Mouse (Mus musculus) midbrain, embryonic 12.5 days (tissue): ENCODE measurements around the gene Npdc1. TPM values are rescaled to one million over a fixed set of nuclear protein-coding genes. Genes with fewer than 3 reads are reported as not detected.

Source experiments
- ATAC-seq: fragments of 200-750 bp; cut with Nextera tagmentation; 2 replicates; pipeline ENCODE4 v1.8.0; 2017; ENCODE audit warnings: low read depth, moderate TSS enrichment, moderate library complexity; ENCODE audit not compliant: low FRiP score
- H3K27ac ChIP-seq: fragments of 300-500 bp; sonication (generic); replicated peaks from 2 replicates; pipeline ENCODE4 v1.5.1; 2016; ENCODE audit warnings: mild to moderate bottlenecking
- H3K27me3 ChIP-seq: fragments of 300-500 bp; sonication (generic); 2 replicates; pipeline ENCODE4 v1.6.1; 2016; ENCODE audit warnings: mild to moderate bottlenecking
- H3K36me3 ChIP-seq: fragments of 300-500 bp; sonication (generic); 2 replicates; pipeline ENCODE4 v1.6.1; 2016
- H3K4me1 ChIP-seq: fragments of 300-500 bp; sonication (generic); 2 replicates; pipeline ENCODE4 v1.6.1; 2016
- H3K4me2 ChIP-seq: fragments of 300-500 bp; sonication (generic); replicated peaks from 2 replicates; pipeline ENCODE4 v1.6.1; 2016; ENCODE audit warnings: mild to moderate bottlenecking, moderate library complexity
- H3K4me3 ChIP-seq: fragments of 300-500 bp; sonication (generic); 2 replicates; pipeline ENCODE4 v1.5.1; 2016; ENCODE audit warnings: mild to moderate bottlenecking
- H3K9ac ChIP-seq: fragments of 300-500 bp; sonication (generic); replicated peaks from 2 replicates; pipeline ENCODE4 v1.6.1; 2016; ENCODE audit warnings: mild to moderate bottlenecking, moderate library complexity
- H3K9me3 ChIP-seq: fragments of 300-500 bp; sonication (generic); 2 replicates; pipeline ENCODE4 v1.6.1; 2016; ENCODE audit warnings: mild to moderate bottlenecking
- WGBS: fragments of 180-500 bp; shearing (Covaris S2); methylation state at CpG from one replicate; pipeline ENCODE4 v1.1.7; 2016; 5-methylcytosine and 5-hydroxymethylcytosine counted together
- polyA plus RNA-seq: library from polyadenylated mRNA; unstranded; fragments of >200 nt; fragmentation: Nextera tagmentation; extraction: Ambion mirVana; gene quantifications from 2 replicates; pipeline ENCODE4 v1.2.1, GENCODE M21; 2016

Gene Npdc1
- polyA plus RNA-seq, 1 experiment from 2014 or later: 216 TPM

DNA sequence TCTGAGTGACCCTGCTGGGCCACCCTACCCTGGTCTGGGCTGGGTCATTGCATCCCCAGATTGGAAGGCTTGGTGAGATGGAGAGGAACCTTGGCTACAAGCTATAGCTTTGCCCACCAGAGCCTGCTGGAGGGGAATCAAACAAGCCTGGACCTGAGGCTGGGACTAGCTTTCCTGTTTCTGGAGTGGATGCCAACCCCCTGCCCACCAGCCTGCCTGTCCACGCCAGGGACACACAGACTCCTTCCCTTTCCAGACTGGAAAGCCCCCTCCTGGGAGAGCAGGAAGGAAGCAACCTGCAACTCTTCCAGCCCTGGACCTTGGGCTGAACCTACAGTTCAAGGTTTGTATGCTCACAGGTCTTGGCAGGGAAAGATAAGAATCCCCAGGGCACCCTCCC lies 24.5 kb downstream of the Npdc1 start:
- H3K9ac ChIP-seq: no peak overlapping the region
- H3K4me1 ChIP-seq: no peaks in the 10 kb centered on the region
- H3K27ac ChIP-seq: no peak overlapping the region
- no peak for ATAC-seq
- H3K36me3 ChIP-seq: no peaks in the 10 kb centered on the region
- H3K4me3 ChIP-seq: no peak overlapping the region
- H3K9me3 ChIP-seq: no peaks in the 10 kb centered on the region
- H3K27me3 ChIP-seq: peaks cover 43% of the 10 kb centered on the region
- 65% methylated on average over 1 of the region's 1 CpGs for WGBS
- no peak overlapping the region for H3K4me2 ChIP-seq

DNA sequence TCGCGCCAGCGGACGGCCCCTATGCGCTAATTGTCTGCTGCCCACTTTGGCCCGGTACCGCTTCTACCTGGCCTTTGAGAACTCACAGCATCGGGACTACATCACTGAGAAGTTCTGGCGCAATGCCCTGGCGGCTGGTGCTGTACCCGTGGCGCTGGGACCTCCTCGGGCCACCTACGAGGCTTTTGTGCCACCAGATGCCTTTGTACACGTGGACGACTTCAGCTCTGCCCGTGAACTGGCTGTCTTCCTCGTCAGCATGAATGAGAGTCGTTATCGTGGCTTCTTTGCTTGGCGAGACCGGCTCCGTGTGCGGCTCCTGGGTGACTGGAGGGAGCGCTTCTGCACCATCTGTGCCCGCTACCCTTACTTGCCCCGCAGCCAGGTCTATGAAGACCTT lies 26.3 kb downstream of the Npdc1 start:
- ATAC-seq: no peak
- Histone ChIP-seq H3K27ac (no peak overlapping the region), H3K9me3 (no peaks in the 10 kb centered on the region), H3K4me2 (no peak overlapping the region), H3K36me3 (no peaks in the 10 kb centered on the region), H3K27me3 (peaks cover 56% of the 10 kb centered on the region), H3K4me3 (no peak overlapping the region), H3K9ac (no peak overlapping the region), H3K4me1 (peaks cover 15% of the 10 kb centered on the region)
- 59% methylated on average over 27 of the region's 27 CpGs for WGBS

DNA sequence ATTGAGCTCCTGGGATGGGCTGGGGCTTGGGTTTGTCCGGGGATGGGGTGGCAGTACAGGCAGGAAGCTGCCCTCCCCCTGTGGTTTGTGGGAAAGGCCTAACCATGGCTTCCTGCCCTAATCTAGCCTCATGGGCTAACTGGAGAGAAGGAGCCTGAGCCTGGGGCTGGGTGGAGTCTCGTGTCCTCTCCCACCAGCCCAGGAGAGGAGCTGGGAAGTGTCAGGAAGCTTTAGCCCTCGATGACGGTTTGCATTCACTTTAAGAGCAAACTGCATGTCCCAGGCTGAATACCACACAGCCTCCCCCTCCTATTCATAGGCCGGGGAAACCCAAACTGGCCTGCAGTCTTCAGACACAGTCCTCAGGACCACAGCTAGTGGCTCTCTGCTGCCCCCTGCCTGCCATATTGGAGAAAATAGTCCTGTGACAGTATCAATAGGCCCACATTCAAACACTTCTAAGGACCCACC lies 27.6 kb downstream of the Npdc1 start:
- 36% methylated on average over 5 of the region's 5 CpGs for WGBS
- H3K4me3 ChIP-seq: no peak overlapping the region
- no peaks in the 10 kb centered on the region for H3K36me3 ChIP-seq
- ATAC-seq: no peak
- no peak overlapping the region for H3K4me2 ChIP-seq
- no peaks in the 10 kb centered on the region for H3K9me3 ChIP-seq
- no peak overlapping the region for H3K27ac ChIP-seq
- H3K4me1 ChIP-seq: peaks cover 22% of the 10 kb centered on the region
- peaks cover 63% of the 10 kb centered on the region for H3K27me3 ChIP-seq
- H3K9ac ChIP-seq: no peak overlapping the region

DNA sequence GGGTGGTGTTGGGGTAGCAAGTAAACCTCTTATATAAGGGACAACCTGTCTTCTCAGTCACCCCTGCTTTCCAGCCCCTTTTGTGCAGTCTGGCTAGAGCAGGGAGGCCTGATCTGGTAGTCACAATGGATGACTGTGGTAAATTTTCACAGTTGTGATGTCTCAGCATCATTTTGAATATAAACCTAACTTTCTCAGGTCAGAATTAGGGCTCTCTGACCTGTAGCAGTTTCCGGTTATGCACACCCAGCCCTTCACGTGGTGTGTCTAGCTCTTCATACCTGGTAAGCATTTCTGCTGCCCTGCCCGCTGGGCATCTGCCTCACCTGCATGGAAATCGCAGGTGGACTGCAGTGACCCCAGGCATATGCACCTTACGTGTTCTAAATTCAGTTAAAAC lies 28.1 kb downstream of the Npdc1 start:
- peaks cover 22% of the 10 kb centered on the region for H3K4me1 ChIP-seq
- no peak overlapping the region for H3K4me3 ChIP-seq
- peaks cover 63% of the 10 kb centered on the region for H3K27me3 ChIP-seq
- no peak overlapping the region for H3K9ac ChIP-seq
- no peak for ATAC-seq
- no peaks in the 10 kb centered on the region for H3K9me3 ChIP-seq
- WGBS: 89% methylated on average over 5 of the region's 5 CpGs
- H3K36me3 ChIP-seq: no peaks in the 10 kb centered on the region
- H3K4me2 ChIP-seq: no peak overlapping the region
- no peak overlapping the region for H3K27ac ChIP-seq

DNA sequence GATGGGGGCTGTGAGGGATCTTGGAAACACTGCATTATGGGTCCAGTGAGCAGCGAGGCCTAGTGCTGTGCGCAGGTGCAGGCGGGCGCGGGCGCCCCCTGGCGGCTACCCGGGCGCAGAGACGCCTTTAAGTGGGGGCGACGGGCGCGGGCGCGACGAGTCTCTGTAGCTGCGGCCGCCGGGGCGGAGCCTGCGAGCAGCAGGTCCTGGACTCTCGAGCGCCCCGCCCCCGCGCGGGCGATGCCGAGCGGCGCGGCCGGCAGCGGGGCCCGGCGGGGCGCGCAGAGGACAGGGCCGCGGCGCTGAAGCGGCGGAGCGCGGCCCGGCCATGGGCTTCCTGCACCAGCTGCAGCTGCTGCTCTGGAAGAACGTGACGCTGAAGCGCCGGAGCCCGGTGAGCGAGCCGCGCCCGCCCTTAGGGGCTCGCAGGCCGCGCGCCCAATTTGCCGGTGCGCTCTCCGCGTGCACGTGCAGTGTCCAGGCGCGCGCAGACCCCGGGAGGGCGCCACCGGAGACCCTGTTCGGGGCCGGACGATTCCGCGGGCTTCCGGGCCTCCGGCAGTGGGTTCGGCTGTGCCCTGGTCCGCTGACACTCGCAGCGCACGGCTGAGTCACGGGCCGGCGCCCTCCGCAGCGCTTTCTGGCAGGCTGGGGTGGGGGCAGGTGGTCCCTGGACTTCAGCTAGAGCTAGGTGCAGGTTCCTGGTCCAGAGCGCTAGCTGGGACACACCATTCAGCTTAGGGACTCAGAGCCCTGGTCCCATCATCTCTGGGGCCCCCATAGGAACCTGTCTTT lies 29.5 kb downstream of the Npdc1 start, which contains the start of gene Abca2:
Gene Abca2, plus strand, starts transcription at position 262 of the 795 bp plus-strand sequence.
- Histone ChIP-seq H3K9me3 (no peaks in the 10 kb centered on the region), H3K4me3 (peak within 1 kb of the TSS; percentile 78), H3K4me1 (peaks cover 22% of the 10 kb centered on the region), H3K36me3 (no peaks in the 10 kb centered on the region), H3K27ac (peak within 1 kb of the TSS; percentile 85), H3K4me2 (peak within 1 kb of the TSS; percentile 91), H3K27me3 (peaks cover 49% of the 10 kb centered on the region), H3K9ac (peak within 1 kb of the TSS; percentile 87)
- peak; percentile 88 for ATAC-seq
- under 1% methylated on average over 60 of the region's 89 CpGs for WGBS

DNA sequence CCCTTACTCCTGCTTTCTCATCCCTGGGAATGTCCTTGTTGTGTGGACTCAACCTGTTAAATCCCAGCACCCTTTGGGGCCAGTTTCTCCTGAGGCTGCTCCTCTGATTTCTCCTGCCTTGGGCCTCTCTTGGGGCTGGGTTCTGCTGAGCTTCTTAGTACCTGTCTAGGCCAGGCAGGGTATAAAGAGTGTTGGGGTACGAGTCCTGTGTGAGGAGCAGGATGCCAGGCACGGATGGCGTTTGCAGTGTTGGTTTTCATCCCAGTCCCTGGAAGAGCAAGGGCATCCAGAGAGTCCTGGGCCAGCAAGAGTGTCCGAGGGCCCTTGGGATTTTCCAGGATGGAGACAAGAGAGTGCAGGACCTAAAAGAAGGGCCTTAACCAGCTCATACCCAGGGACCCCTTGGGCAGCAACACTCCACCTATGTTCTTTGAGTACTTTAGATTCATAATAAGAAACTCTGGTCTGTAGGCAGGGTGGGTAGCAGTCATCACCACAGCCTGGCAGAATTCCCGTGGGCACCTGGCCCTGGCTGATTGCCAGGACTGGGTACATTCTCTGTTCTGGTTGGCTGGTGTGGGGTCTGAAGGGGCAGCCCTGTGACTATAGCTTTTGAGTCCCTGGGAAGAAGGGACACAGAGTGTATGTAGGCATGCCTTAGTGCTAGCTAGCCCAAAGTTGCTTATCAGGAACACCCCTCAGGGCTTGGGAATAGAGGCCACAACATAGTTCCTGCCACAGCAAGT lies 30.5 kb downstream of the Npdc1 start:
- H3K4me3 ChIP-seq: peak overlapping the region; percentile 78
- no peak overlapping the region for H3K27ac ChIP-seq
- H3K9ac ChIP-seq: peak overlapping the region; percentile 87
- no peak for ATAC-seq
- 74% methylated on average over 5 of the region's 5 CpGs for WGBS
- peaks cover 22% of the 10 kb centered on the region for H3K4me1 ChIP-seq
- peak overlapping the region; percentile 91 for H3K4me2 ChIP-seq
- H3K27me3 ChIP-seq: peaks cover 40% of the 10 kb centered on the region
- no peaks in the 10 kb centered on the region for H3K9me3 ChIP-seq
- 0 out of 2 replicates have a peak, but pooled peaks cover 3% of the 10 kb centered on the region for H3K36me3 ChIP-seq

- Histone ChIP-seq H3K4me3 (no peak overlapping the region), H3K36me3 (peaks cover 8% of the 10 kb centered on the region; the same call in 1 of the 2 replicates), H3K27ac (no peak overlapping the region), H3K27me3 (peaks cover 30% of the 10 kb centered on the region), H3K4me1 (peaks cover 22% of the 10 kb centered on the region), H3K9me3 (no peaks in the 10 kb centered on the region), H3K4me2 (0 out of 2 replicates have a peak overlapping the region, but pooled peaks have one; percentile 5), H3K9ac (no peak overlapping the region; the same call in 1 of the 2 replicates)
- ATAC-seq: no peak
- WGBS: 62% methylated on average over 17 of the region's 17 CpGs
These were observed 31.5 kb downstream of the Npdc1 start for GRCm38 (mm10) chr2:25430395-25431233.

- peaks cover 22% of the 10 kb centered on the region for H3K4me1 ChIP-seq
- WGBS: 54% methylated on average over 6 of the region's 6 CpGs
- ATAC-seq: no peak
- H3K9ac ChIP-seq: no peak overlapping the region
- peaks cover 11% of the 10 kb centered on the region for H3K36me3 ChIP-seq
- H3K4me2 ChIP-seq: no peak overlapping the region
- no peak overlapping the region for H3K4me3 ChIP-seq
- H3K27me3 ChIP-seq: peaks cover 23% of the 10 kb centered on the region
- H3K9me3 ChIP-seq: no peaks in the 10 kb centered on the region
- no peak overlapping the region for H3K27ac ChIP-seq
These were observed 32.2 kb downstream of the Npdc1 start for GRCm38 (mm10) chr2:25431308-25431855.

DNA sequence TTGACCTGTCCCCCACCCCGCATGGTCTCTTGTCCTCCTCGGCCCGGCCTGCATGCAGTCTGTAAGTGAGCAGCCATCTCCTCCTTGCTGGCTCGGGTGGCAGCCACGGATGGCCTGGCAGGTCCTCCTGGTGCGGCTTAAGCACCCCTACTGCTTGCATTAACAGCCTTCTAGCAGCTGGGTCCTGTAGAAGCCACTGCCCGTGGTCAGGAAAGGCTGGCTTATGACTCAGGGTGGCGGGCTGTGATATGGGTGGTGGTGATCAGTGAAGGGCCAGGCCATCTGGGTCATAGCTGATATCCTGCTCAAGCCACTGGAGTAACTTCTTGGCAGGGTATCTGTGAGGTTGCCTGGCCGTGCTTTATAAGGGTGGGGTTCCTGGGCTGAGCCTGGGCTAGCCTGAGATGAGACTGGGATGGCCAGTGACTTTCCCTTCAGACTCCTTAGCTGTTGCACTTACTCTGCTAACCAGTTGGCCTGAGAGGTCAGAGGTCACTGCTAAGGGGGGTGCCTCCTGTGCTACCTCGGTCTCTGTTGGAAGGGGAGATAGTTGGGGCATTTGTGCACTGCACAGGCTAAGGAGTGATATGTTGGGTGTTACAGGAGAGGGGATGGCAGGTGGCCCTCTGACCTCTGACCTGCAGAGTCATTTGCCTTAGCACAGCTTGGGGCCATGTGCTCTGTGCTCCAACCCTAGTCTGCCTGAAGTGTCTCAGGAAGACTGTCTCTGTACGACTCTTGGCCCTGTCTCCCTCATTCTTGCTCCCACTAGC lies 33.4 kb downstream of the Npdc1 start:
- H3K9me3 ChIP-seq: no peaks in the 10 kb centered on the region
- no peak overlapping the region for H3K4me2 ChIP-seq
- 77% methylated on average over 11 of the region's 11 CpGs for WGBS
- no peak for ATAC-seq
- H3K4me3 ChIP-seq: no peak overlapping the region
- H3K27ac ChIP-seq: no peak overlapping the region
- H3K27me3 ChIP-seq: peaks cover 20% of the 10 kb centered on the region
- H3K4me1 ChIP-seq: peaks cover 22% of the 10 kb centered on the region
- peaks cover 22% of the 10 kb centered on the region for H3K36me3 ChIP-seq
- no peak overlapping the region for H3K9ac ChIP-seq

GRCm38 (mm10) chr2:25433101-25433500 lies 34.0 kb downstream of the Npdc1 start:
- H3K27me3 ChIP-seq: peaks cover 20% of the 10 kb centered on the region
- no peak overlapping the region for H3K27ac ChIP-seq
- no peak overlapping the region for H3K4me3 ChIP-seq
- no peak for ATAC-seq
- WGBS: 90% methylated on average over 17 of the region's 17 CpGs
- H3K4me2 ChIP-seq: no peak overlapping the region
- peaks cover 28% of the 10 kb centered on the region for H3K36me3 ChIP-seq
- no peaks in the 10 kb centered on the region for H3K9me3 ChIP-seq
- no peak overlapping the region for H3K9ac ChIP-seq
- peaks cover 22% of the 10 kb centered on the region for H3K4me1 ChIP-seq

DNA sequence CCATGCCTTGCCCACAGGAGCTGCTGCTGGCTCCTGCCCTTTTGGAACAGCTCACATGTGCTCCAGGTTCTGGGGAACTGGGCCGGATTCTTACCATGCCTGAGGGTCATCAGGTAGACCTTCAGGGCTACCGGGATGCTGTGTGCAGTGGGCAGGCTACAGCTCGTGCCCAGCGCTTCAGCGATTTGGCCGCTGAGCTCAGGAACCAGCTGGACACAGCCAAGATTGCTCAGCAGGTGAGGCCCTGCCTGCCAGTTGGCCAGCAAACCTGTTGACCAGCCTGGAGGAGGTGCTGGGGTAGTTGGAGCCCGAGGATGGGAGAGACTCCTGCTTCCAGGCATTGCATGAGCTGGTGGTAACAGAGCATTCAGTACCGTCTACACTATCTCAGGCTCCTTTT lies 35.1 kb downstream of the Npdc1 start:
- Histone ChIP-seq H3K9me3 (no peaks in the 10 kb centered on the region), H3K4me1 (peaks cover 19% of the 10 kb centered on the region), H3K9ac (no peak overlapping the region), H3K4me2 (no peak overlapping the region), H3K36me3 (peaks cover 40% of the 10 kb centered on the region), H3K4me3 (no peak overlapping the region), H3K27ac (no peak overlapping the region), H3K27me3 (peaks cover 19% of the 10 kb centered on the region)
- 85% methylated on average over 8 of the region's 8 CpGs for WGBS
- no peak for ATAC-seq
